Mouse (Mus musculus): Measurements from ENCODE around the gene Tarbp2. TPM values are rescaled to one million over a fixed set of nuclear protein-coding genes. Genes with fewer than 3 reads are reported as not detected.
A peak's percentile ranks its signal among the peaks of the same experiment; 100 is the strongest.

Gene Tarbp2
- polyA plus RNA-seq, 1 experiment from 2014 or later, result 77.8 TPM

- H3K4me1 ChIP-seq (replicated peaks; ENCODE audit: control insufficient read depth, insufficient read depth, low read length), result peaks cover 55% of the 10 kb centered on the region
- H3K27ac ChIP-seq, result peak overlapping the region; percentile 84
- peaks cover 24% of the 10 kb centered on the region; the same call in 1 of the 2 replicates for H3K36me3 ChIP-seq (replicated peaks; ENCODE audit: control insufficient read depth, insufficient read depth)
- H3K27me3 ChIP-seq (ENCODE audit: control insufficient read depth, insufficient read depth, low read length), result no peaks in the 10 kb centered on the region
- ATAC-seq (ENCODE audit: low FRiP score), result no peak
- WGBS, result 9% methylated on average over 6 of the region's 6 CpGs
- no peaks in the 10 kb centered on the region for H3K9me3 ChIP-seq (ENCODE audit: control insufficient read depth, low read length)
- DNase-seq (ENCODE audit: low spot score), result no peak
- peak overlapping the region; percentile 44 for H3K4me3 ChIP-seq (replicated peaks; ENCODE audit: low read length)
- peak overlapping the region; percentile 65 for H3K4me2 ChIP-seq (replicated peaks)
- H3K9ac ChIP-seq, result peak overlapping the region; percentile 64
Observed at GRCm38 (mm10) chr15:102511285-102511833, 6.6 kb upstream of the Tarbp2 start.

GRCm38 (mm10) chr15:102512010-102512409 is 6.0 kb upstream of the Tarbp2 start:
- no peak for DNase-seq (ENCODE audit: low spot score)
- Histone ChIP-seq H3K27me3 (ENCODE audit: control insufficient read depth, insufficient read depth, low read length) (no peaks in the 10 kb centered on the region), H3K36me3 (replicated peaks; ENCODE audit: control insufficient read depth, insufficient read depth) (peaks cover 18% of the 10 kb centered on the region; the same call in 1 of the 2 replicates), H3K4me3 (replicated peaks; ENCODE audit: low read length) (no peak overlapping the region), H3K9ac (peak overlapping the region; percentile 40; the same call in 1 of the 2 replicates), H3K4me2 (replicated peaks) (peak overlapping the region; percentile 65), H3K9me3 (ENCODE audit: control insufficient read depth, low read length) (no peaks in the 10 kb centered on the region), H3K27ac (peak overlapping the region; percentile 84), H3K4me1 (replicated peaks; ENCODE audit: control insufficient read depth, insufficient read depth, low read length) (peaks cover 55% of the 10 kb centered on the region)
- ATAC-seq (ENCODE audit: low FRiP score), result no peak
- 25% methylated on average over 5 of the region's 5 CpGs for WGBS

GRCm38 (mm10) chr15:102512471-102512870 is 5.5 kb upstream of the Tarbp2 start:
- Histone ChIP-seq H3K4me2 (replicated peaks) (peak overlapping the region; percentile 65; the same call in 1 of the 2 replicates), H3K4me1 (replicated peaks; ENCODE audit: control insufficient read depth, insufficient read depth, low read length) (peaks cover 55% of the 10 kb centered on the region), H3K36me3 (replicated peaks; ENCODE audit: control insufficient read depth, insufficient read depth) (peaks cover 16% of the 10 kb centered on the region; the same call in 1 of the 2 replicates), H3K9ac (peak overlapping the region; percentile 40; the same call in 1 of the 2 replicates), H3K27me3 (ENCODE audit: control insufficient read depth, insufficient read depth, low read length) (no peaks in the 10 kb centered on the region), H3K4me3 (replicated peaks; ENCODE audit: low read length) (no peak overlapping the region), H3K9me3 (ENCODE audit: control insufficient read depth, low read length) (no peaks in the 10 kb centered on the region), H3K27ac (peak overlapping the region; percentile 84)
- ATAC-seq (ENCODE audit: low FRiP score) (no peak), DNase-seq (ENCODE audit: low spot score) (no peak)

- 0 out of 2 replicates have a peak overlapping the region, but pooled peaks have one; percentile 40 for H3K9ac ChIP-seq
- 76% methylated on average over 3 of the region's 3 CpGs for WGBS
- no peak overlapping the region for H3K4me2 ChIP-seq (replicated peaks)
- no peak for DNase-seq (ENCODE audit: low spot score)
- H3K4me1 ChIP-seq (replicated peaks; ENCODE audit: control insufficient read depth, insufficient read depth, low read length), result peaks cover 55% of the 10 kb centered on the region
- peaks cover 11% of the 10 kb centered on the region; the same call in 1 of the 2 replicates for H3K36me3 ChIP-seq (replicated peaks; ENCODE audit: control insufficient read depth, insufficient read depth)
- no peak overlapping the region for H3K4me3 ChIP-seq (replicated peaks; ENCODE audit: low read length)
- H3K27me3 ChIP-seq (ENCODE audit: control insufficient read depth, insufficient read depth, low read length), result no peaks in the 10 kb centered on the region
- no peaks in the 10 kb centered on the region for H3K9me3 ChIP-seq (ENCODE audit: control insufficient read depth, low read length)
- peak overlapping the region; percentile 84 for H3K27ac ChIP-seq
- ATAC-seq (ENCODE audit: low FRiP score), result no peak
Observed at GRCm38 (mm10) chr15:102513004-102513403, 5.0 kb upstream of the Tarbp2 start.

- ATAC-seq (ENCODE audit: low FRiP score) (no peak), DNase-seq (ENCODE audit: low spot score) (no peak)
- 86% methylated on average over 2 of the region's 2 CpGs for WGBS
- peak overlapping the region; percentile 72 for H3K4me3 ChIP-seq (replicated peaks; ENCODE audit: low read length)
- no peak overlapping the region for H3K27ac ChIP-seq
- no peaks in the 10 kb centered on the region for H3K36me3 ChIP-seq (replicated peaks; ENCODE audit: control insufficient read depth, insufficient read depth)
- no peaks in the 10 kb centered on the region for H3K27me3 ChIP-seq (ENCODE audit: control insufficient read depth, insufficient read depth, low read length)
- H3K4me1 ChIP-seq (replicated peaks; ENCODE audit: control insufficient read depth, insufficient read depth, low read length), result peaks cover 51% of the 10 kb centered on the region
- H3K4me2 ChIP-seq (replicated peaks), result peak overlapping the region; percentile 69
- peak overlapping the region; percentile 87 for H3K9ac ChIP-seq
- H3K9me3 ChIP-seq (ENCODE audit: control insufficient read depth, low read length), result no peaks in the 10 kb centered on the region
Observed at GRCm38 (mm10) chr15:102515261-102515660, 2.7 kb upstream of the Tarbp2 start.

- peak overlapping the region; percentile 94 for H3K27ac ChIP-seq
- DNase-seq (ENCODE audit: low spot score), result no peak
- ATAC-seq (ENCODE audit: low FRiP score), result no peak
- 54% methylated on average over 4 of the region's 4 CpGs for WGBS
- H3K4me1 ChIP-seq (replicated peaks; ENCODE audit: control insufficient read depth, insufficient read depth, low read length), result peaks cover 50% of the 10 kb centered on the region
- H3K4me2 ChIP-seq (replicated peaks), result peak overlapping the region; percentile 69
- H3K27me3 ChIP-seq (ENCODE audit: control insufficient read depth, insufficient read depth, low read length), result no peaks in the 10 kb centered on the region
- peak overlapping the region; percentile 72 for H3K4me3 ChIP-seq (replicated peaks; ENCODE audit: low read length)
- peak overlapping the region; percentile 87 for H3K9ac ChIP-seq
- no peaks in the 10 kb centered on the region for H3K9me3 ChIP-seq (ENCODE audit: control insufficient read depth, low read length)
- H3K36me3 ChIP-seq (replicated peaks; ENCODE audit: control insufficient read depth, insufficient read depth), result peaks cover 3% of the 10 kb centered on the region; the same call in 1 of the 2 replicates
Observed at GRCm38 (mm10) chr15:102515791-102516190, 2.2 kb upstream of the Tarbp2 start.

GRCm38 (mm10) chr15:102516293-102516692 is 1.7 kb upstream of the Tarbp2 start:
- H3K4me1 ChIP-seq (replicated peaks; ENCODE audit: control insufficient read depth, insufficient read depth, low read length), result peaks cover 45% of the 10 kb centered on the region
- ATAC-seq (ENCODE audit: low FRiP score), result no peak
- 0% methylated on average over 12 of the region's 12 CpGs for WGBS
- H3K27me3 ChIP-seq (ENCODE audit: control insufficient read depth, insufficient read depth, low read length), result no peaks in the 10 kb centered on the region
- H3K4me2 ChIP-seq (replicated peaks), result peak overlapping the region; percentile 69
- no peak for DNase-seq (ENCODE audit: low spot score)
- H3K9me3 ChIP-seq (ENCODE audit: control insufficient read depth, low read length), result no peaks in the 10 kb centered on the region
- H3K36me3 ChIP-seq (replicated peaks; ENCODE audit: control insufficient read depth, insufficient read depth), result peaks cover 7% of the 10 kb centered on the region; the same call in 1 of the 2 replicates
- peak overlapping the region; percentile 87 for H3K9ac ChIP-seq
- peak overlapping the region; percentile 94 for H3K27ac ChIP-seq
- peak overlapping the region; percentile 72 for H3K4me3 ChIP-seq (replicated peaks; ENCODE audit: low read length)

- H3K9me3 ChIP-seq (ENCODE audit: control insufficient read depth, low read length), result no peaks in the 10 kb centered on the region
- H3K27ac ChIP-seq, result peak within 1 kb of the TSS; percentile 94
- H3K4me1 ChIP-seq (replicated peaks; ENCODE audit: control insufficient read depth, insufficient read depth, low read length), result peaks cover 39% of the 10 kb centered on the region
- 1% methylated on average over 42 of the region's 43 CpGs for WGBS
- DNase-seq (ENCODE audit: low spot score) (peak; percentile 72), ATAC-seq (ENCODE audit: low FRiP score) (no peak)
- H3K27me3 ChIP-seq (ENCODE audit: control insufficient read depth, insufficient read depth, low read length), result no peaks in the 10 kb centered on the region
- peaks cover 13% of the 10 kb centered on the region for H3K36me3 ChIP-seq (replicated peaks; ENCODE audit: control insufficient read depth, insufficient read depth)
- peak within 1 kb of the TSS; percentile 87 for H3K9ac ChIP-seq
- H3K4me2 ChIP-seq (replicated peaks), result peak within 1 kb of the TSS; percentile 69
- H3K4me3 ChIP-seq (replicated peaks; ENCODE audit: low read length), result peak within 1 kb of the TSS; percentile 72
Observed at GRCm38 (mm10) chr15:102516728-102517404, 1.1 kb upstream of the Tarbp2 start, which contains the start of gene Map3k12. Gene Map3k12 (minus strand): TSS chr15:102517064.

- H3K4me1 ChIP-seq (replicated peaks; ENCODE audit: control insufficient read depth, insufficient read depth, low read length), result peaks cover 31% of the 10 kb centered on the region
- ATAC-seq (ENCODE audit: low FRiP score) (no peak), DNase-seq (ENCODE audit: low spot score) (no peak)
- H3K4me3 ChIP-seq (replicated peaks; ENCODE audit: low read length), result peak overlapping the region; percentile 72
- H3K9me3 ChIP-seq (ENCODE audit: control insufficient read depth, low read length), result no peaks in the 10 kb centered on the region
- H3K4me2 ChIP-seq (replicated peaks), result peak overlapping the region; percentile 69
- H3K9ac ChIP-seq, result peak overlapping the region; percentile 87
- peak overlapping the region; percentile 94 for H3K27ac ChIP-seq
- no peaks in the 10 kb centered on the region for H3K27me3 ChIP-seq (ENCODE audit: control insufficient read depth, insufficient read depth, low read length)
- under 1% methylated on average over 10 of the region's 10 CpGs for WGBS
- H3K36me3 ChIP-seq (replicated peaks; ENCODE audit: control insufficient read depth, insufficient read depth), result peaks cover 20% of the 10 kb centered on the region
Observed at GRCm38 (mm10) chr15:102517631-102517975, 389 bp upstream of the Tarbp2 start.

Measured in hindbrain, embryonic 14.5 days (tissue).